Mouse (Mus musculus) bone marrow, adult 2 months (tissue): ENCODE measurements around the gene Gh.

Experiments used
- CTCF ChIP-seq: fragments of 200-500 bp; IDR thresholded peaks from 2 replicates; pipeline ENCODE4 v1.5.1; 2011; ENCODE audit warnings: low read length, control low read depth; ENCODE audit not compliant: control insufficient read depth, insufficient read depth
- POLR2A ChIP-seq: fragments of 200-500 bp; IDR thresholded peaks from 2 replicates; pipeline ENCODE4 v1.6.1; 2011; ENCODE audit warnings: low read depth, mild to moderate bottlenecking, control low read depth, low read length, borderline replicate concordance; ENCODE audit not compliant: control insufficient read depth

- TF ChIP-seq POLR2A (peak; percentile 44; the same call in 1 of the 2 replicates), CTCF (no peak)
Measured at GRCm38 (mm10) chr11:106308162-106308561, 6.5 kb upstream of the Gh start.
